Mouse (Mus musculus) lung, postnatal 10 days (tissue): ENCODE results near the gene Nphp3.

Experiments
- DNase-seq: peaks from one replicate; pipeline ENCODE4 v3.0.0; 2021

The Nphp3 gene

DNA sequence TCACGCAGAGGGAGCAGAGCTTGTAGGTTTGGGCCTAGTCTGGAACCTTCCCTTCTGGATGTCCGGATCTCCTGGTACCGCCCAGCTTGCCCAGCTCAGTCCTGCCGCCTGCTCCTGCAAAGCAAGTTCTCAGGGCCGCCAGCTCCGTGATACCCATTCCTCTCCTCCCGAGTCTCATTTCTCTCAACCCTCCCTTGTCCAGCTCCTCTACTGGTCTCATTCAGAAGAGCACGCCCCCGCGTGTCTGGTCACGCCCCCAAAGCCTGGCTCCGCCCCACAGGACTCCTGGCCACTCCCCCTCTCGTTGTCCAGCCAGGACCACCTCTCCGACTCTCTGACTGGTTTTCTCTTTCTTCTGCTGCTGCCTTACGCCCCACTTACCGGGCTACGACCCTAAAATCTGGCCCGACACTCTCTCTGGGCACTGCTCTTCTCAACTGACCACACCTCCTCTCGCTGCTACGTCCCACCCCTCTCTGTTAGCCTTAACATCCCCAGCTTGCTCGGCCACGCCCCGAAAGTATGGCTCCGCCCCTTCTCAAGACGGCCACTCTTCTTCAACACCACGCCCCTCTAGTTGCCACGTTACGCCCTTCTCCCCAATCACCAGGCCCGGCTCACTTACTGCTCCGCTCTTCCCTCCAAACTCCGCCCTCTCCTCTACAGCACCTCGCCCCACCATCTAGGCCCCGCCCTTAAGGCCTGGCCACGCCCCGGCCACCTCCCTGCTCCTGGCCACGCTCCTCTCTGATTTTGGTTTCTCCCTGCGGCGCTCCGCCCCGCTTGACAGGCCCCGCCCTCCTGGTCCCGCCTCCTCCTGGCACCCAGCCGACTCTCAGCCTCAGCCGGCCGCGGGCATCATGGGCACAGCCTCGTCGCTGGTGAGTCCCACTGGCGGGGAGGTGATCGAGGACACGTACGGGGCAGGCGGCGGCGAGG lies at the start of gene Nphp3:
Gene Nphp3 (plus strand): TSS at position 624 of the 939 bp plus-strand sequence.
- peak; percentile 100 for DNase-seq

DNA sequence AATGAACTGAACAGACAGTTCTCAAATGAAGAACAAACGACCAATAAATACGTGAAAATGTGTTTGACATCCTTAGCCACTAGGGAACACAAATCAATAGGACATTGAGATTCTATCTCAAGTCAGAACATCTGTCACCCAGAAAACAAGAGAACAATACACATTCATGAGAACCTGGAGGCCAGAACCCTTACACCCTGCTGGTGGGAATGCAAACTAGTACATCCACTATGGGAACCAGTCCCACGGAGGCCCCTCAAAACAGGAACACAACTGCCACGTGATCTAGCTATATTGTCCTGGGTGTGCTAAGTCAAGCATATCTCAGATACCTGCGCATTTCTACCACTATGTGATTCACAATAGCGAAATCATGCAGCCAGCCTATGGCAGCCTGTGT lies 43.6 kb upstream of the Nphp3 start:
- no peak for DNase-seq

DNA sequence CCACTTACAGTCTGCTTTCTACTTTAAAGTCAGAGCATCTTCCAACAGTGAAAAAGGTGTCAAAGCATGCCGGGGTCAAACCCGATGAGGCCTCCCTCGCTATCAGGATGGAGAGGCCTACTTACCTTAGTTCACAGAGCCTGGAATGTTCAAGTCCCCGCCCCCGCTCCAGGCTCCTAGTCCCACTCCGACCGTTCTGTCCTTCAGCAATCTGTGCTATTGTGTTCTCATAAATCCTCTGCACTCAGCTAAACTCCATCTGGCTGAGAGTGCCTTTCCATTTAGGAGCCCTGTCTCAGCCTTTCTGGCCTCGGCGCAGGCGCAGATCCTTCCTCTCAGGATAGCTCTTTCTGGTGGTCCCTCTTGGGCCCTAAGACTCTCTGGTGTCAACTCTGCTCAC lies 42.4 kb upstream of the Nphp3 start:
- no peak for DNase-seq

DNA sequence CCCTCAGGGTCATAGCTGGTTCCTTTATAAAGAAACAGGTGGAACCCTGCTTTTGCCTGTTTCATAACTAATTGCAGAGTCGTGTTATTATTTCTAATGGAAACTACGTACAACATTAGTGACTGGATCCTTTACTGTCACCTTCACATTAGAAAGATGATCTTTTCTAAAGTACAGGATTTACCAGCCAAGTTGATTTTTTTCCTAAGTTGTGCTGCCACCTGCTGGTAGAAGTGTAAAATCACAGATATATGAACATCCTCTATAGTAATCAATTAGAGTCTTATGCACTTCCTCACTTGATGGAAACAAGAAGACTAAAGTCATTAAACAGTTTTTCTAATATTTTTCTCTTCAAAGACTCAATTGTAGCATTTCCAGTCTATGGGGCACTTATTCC lies 5.8 kb upstream of the Nphp3 start:
- DNase-seq, result peak; percentile 62

DNA sequence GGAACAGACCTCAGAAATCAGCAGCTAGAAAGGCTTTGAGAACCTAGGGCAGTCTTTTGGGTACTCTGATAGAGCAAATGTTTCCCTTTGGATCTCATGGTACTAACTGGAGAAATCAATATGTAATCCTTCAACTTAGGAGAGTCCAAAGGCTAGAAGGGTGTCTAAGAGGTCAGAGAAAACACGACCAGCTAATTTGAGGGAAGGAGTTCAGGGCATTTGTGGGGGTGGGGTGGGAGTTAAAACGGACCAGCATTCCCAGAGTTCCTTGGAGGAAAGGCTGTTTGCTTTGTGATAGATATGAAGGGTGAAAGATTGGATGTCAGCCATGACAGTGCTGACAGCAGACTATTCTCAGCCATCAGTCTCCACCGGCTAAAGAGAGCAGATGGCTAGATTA lies 1.7 kb upstream of the Nphp3 start:
- DNase-seq, result no peak

DNA sequence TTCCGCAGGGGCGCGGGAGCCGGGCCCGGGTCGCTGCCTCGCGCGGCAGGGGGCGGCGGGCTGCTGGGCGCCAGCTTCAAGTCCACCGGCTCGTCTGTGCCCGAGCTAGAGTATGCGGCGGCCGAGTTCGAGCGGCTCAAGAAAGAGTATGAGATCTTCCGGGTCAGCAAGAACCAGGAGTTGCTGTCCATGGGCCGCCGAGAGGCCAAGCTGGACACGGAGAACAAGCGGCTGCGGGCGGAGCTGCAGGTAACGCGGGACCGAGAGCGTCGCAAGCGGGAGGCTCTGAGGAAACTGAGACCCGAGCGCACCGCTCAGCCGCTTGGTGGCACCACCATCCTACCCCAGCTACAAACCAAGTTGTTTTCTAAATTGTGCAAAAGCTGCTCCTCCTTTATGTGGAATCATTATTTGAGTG lies 578 bp downstream of the Nphp3 start:
- DNase-seq, result peak; percentile 77

DNA sequence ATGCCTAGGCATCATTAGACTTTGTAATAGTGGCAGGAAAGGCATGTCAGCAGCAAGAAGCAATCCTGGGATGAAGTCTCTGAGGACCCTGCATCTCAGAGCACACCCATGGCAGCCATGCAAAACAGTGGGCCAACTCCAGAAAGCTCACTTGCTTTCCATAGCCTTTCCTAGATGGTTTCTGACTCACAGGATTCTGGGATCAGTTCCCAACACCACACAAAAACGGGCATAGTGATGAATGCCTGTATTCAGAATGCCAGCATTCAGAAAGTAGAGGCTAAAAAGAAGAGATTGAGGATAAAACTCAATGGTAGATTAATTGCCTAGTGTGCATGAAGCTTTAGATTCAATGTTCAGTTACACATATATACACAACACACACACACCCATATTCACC lies 12.2 kb downstream of the Nphp3 start:
- no peak for DNase-seq

DNA sequence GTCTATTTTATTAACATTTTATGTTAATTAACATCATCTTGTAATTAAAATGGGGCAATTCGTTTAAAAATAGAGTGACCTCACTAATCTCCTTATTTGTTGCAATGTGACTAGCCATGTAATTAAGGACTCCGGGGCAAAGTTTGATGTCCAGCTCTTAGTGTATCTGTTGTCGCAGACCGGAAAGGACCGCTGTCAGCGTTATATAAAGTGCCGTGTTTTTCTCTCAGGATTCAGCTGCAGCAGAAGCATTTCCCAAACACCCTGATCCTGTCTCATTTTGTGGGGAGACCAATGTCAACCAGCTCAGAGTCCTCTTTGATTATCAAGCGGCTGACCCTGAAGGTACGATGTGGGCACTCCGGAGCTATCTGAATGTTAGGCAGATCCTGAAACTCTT lies 18.7 kb downstream of the Nphp3 start:
- no peak for DNase-seq

DNA sequence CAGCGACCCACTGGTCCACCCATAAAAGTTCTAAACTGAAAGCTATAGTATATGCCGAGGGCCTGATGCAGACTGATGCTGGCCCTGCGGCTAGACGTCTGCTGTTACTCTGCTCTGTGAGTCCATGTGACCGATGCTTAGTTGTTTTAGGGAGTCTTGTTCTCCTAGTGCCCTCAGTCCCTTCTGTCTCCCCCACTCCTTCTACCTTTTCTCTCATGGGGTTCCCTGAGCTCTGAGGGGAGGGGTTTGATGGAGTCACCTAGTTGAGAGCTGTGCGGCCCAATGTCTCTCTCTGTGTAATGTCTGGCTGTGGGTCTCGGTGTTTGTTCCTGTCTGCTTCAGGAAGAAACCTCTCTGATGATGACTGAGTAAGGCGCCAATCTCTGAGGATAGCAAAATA lies 24.8 kb downstream of the Nphp3 start:
- DNase-seq, result no peak

DNA sequence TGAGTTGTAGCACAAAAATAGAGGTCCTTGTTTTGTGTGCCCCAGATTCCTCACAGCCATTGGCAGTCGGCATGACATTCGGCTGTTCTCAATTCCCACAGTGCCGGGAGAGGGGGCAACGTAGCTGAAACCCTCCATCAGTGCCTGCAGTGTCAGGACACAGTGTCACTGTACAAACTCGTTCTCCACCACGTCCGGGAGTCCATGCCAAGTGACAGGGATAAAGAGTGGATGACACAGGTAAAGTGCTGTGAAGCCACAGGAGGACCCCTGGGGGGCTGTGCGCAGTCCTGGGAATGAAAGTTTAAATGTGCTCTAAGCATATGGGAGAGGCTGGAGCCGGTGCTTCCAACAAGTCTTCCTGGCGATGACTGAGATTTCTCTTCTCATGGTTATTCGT lies 27.5 kb downstream of the Nphp3 start:
- DNase-seq, result no peak

DNA sequence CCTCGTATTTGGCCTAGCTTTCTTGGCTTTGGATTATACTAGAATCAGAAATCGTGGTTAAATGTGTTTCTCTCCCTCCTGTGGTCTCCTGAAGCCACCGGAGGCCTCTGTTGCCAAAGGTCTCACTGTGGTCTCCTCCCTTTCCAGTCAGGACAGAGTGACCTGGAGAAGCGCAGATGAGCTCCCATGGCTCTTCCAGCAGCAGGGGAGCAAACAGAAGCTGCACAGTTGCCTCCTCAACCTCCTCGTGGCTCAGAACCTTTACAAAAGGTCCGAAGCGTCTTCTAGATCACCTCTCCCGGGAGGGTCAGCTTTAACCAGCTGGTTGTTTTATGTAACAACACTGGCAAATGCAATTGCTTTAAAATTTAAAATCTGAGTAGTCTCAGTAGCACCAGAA lies 31.9 kb downstream of the Nphp3 start:
- no peak for DNase-seq

DNA sequence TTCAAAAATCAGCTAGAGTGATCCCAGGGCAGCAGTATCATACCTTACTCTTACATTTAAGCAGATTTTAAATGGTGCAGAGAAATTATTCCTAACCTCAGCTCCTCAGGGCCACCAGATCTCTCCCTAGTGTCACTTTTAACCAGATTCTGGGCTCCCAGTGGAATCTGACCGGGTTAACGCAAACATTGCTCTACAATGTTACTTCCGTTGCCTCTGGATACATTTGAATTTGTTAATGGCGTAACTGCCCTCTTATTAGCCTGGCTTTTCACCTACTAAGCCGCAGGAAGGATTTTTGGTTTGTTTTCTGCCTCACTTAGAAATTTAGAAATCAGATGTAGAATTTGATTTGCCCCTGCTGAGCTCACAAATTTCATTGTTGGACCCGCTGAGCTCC lies 32.4 kb downstream of the Nphp3 start:
- DNase-seq, result no peak

DNA sequence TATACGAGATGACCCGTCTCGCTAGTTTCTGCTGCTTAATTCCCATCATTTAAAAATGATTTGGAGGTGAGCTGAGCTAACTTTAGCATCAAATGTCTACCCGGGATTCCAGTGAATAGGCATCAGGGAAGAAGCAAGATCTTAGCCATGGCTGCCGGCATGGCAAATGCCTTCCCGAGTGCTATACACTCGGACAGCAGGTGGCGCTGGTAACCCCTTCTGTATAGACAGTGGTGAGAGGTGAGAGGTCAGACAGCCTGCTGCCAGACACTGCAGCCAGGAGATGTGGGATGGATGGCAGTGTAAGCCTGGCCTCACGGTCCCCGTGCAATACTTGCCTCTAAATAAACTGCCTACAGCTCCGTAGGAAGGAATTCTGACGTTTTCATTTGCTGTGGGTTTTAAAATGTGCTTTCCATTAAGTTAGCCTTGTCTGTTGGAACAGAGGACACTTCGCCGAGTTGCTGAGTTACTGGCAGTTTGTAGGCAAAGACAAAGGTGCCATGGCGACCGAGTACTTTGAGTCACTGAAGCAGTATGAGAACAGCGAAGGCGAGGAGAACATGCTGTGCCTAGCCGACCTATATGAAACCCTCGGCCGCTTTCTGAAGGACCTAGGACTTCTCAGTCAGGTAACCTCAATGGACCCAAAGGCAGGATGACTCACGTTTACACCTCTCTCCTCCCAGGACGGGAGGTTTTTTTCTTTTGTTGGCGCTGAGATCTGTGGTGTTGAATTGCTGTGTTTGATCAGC lies 33.1 kb downstream of the Nphp3 start:
- DNase-seq, result peak; percentile 86

DNA sequence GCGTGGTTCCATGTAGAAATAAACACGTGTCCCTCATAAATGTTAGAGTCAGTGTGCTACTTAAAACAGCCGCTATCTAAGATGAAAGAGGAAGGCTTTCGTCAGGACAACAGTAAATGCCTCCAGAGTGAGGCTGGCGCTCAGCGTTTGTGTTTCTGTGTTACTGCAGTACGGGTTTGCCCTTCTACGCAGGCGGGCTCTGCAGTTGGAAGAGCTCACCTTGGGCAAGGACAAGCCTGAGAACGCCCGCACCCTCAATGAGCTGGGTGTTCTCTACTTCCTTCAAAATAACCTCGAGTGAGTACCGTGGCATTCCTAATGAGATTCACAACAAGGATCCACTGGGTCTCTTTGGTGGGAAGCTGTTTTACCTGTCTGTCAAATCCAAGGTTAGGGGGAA lies 35.9 kb downstream of the Nphp3 start:
- DNase-seq, result no peak

DNA sequence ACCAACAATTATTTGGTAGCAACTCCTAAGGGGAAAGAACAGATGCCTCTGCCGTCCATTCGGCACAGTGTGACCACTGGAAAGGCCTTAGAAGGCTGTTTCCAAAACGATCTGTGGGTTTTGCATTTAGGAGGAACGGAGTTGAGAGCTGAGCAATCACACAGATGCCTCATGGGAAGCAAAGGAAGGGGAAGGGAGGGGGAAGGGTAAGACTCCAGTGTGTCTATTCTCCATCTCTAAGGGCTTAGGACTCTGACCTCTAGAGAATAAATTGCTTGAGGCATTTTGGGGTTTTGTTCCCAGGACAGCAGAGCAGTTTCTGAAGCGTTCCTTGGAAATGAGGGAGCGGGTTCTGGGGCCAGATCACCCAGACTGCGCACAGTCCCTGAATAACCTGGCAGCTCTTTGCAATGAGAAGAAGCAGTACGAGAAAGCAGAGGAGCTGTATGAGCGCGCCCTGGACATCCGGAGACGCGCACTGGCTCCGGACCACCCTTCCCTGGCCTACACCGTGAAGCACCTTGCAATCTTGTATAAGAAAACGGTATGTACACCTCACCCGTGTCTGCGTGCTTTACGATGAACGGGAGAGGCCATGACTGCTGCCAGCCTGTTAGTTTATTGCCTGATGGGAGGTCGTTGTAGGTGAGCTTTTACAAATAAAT lies 36.8 kb downstream of the Nphp3 start:
- DNase-seq, result no peak

DNA sequence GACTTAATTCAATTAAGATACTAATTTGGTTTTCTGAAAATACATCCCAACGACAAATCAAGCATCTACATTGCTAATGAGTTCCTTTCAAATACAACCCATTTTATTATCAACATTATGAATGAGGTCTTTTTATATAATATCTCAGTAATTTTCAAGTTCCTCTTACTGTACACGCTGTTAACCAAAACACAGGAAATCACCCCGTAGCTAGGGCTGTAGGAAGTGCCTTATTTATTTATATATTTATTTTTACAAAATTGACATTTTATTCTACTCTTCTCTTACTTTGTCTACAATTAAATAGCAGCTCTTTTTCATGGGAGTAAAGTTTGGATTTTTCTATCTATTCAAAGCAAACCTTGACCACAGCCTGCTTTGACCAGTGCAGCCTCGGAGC lies 37.4 kb downstream of the Nphp3 start:
- DNase-seq, result no peak

DNA sequence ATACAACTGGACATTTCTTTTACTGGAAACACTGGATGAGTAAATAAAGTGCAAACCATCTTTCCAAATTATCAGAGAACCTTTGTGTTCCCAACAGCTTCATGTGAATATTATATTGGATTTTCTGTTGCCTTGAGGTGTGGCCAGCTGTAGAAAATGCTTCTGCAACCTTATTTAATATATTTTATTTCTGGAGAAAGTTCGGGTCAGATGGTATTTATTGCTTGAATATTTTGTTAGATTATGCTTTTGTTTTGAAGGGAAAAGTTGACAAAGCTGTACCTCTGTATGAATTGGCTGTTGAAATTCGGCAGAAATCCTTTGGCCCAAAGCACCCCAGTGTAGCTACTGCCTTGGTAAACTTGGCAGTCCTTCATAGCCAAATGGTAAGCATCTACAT lies 38.0 kb downstream of the Nphp3 start, which contains the start of gene Gm28305:
Gene Gm28305 (plus strand): TSS at position 301 of the 400 bp plus-strand sequence.
- DNase-seq, result no peak

DNA sequence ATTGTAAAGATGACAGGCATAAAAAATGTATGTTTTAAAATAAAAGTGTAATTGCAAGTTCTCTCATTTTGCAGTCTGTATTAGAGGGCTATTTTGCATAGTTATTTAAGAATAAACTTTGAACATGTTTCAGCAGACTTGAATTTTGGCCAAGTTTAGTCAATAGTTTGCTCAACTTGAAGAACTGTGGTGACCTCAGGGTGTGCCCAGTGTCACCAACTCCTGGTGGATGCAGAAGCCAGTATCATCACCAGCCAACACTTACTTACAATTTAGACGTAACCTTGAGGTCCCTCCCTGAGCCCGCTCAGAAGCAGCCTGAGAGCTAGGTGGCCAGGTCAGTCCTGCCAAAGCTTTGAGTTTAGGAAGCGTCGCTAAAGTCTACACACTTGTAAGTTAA lies 41.3 kb downstream of the Nphp3 start:
- DNase-seq, result no peak

DNA sequence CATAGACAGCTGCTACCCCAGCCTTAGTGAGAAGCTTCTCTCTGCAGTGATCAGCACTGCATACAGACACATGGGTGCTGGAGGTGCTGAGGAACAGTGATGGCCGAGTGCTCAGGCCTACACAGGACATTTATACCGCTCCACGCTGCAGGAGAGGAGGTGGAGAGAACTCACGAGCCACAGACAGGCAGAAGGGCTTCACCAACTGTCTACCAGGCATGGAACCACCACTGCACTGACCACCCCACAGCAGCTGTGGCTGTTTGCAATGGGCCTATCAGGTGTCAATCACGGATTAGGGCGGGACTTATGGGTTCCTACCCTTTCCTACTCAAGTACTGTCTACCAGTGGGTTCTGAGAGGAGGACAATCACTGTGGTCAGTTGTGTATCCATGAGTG lies 48.7 kb downstream of the Nphp3 start:
- DNase-seq, result no peak

DNA sequence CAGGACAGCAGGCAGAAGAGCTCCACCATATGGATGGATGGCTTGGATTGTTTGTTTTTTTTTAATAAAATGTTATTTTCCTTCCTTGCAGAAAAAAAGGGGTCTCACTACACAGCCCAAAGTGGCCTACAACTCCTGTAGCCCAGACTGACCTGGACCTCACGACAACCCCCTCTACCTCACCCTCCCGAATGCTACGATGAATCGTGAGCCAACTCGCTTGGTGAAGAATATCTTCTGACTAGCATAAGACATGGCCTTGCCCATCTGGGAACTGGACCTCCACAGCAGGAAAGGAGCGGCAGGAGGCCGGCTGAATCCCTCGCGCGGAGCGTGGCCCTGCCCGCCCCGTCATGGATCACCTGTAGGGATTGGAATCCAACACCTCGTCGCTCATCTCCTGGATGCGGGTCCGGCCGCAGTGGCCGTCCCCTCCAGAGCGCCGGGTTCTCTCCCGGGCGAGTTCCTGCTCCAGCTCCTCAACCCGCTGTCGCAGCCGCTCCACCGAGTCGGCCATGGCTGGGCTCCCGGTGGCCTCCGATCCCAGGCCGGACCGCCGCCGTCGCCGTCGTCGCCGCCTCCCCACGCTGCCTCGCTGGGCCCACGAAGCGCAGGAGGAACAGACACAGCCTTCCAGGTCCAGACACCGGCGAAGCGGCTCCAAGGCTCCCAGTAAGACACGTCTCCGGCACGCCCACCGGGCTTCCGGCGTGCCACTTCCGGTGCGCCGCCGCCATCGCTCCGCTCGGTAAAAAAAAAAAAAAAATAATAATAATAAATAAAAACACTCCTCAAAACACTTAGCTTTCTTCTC lies 60.3 kb downstream of the Nphp3 start, which contains the start of gene Uba5:
Gene Uba5 (minus strand): TSS at position 705 of the 814 bp plus-strand sequence.
- DNase-seq, result peak; percentile 80

DNA sequence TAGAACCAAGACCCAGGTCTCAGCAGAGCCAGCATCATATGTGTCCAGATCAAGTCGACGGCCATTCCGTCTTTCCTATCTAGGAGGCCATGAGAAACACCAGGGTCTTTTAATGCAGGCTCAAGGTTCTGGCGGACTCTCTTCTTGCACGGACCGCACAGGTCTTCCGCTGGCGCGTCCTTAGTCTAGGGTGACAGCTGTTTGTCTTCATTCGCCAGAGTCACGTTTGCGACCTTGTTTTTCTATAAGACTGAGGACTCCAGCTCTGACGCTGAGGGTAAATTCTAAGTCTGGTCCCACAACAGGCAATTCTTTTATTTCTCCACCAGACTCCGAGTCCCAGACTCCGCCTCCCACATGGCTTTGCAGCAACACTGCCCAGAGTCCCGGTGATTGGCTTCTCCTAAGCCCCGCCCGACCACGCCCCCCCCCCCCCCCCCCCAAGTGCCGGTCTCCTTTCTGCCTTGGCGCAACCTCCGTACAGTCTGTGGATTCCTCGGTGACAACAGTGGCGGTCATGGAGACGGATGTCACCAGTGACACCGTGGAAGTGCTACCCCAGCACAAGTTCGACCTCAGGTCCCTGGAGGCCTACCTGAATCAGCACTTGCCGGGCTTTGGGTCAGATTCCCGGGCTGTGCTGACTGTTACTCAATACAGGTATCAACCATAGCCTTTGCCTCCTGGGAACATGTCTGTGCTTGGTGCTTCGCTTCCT lies 61.1 kb downstream of the Nphp3 start, which contains the start of gene Acad11:
Gene Acad11 (plus strand): TSS at position 134 of the 718 bp plus-strand sequence.
- DNase-seq, result peak; percentile 90

DNA sequence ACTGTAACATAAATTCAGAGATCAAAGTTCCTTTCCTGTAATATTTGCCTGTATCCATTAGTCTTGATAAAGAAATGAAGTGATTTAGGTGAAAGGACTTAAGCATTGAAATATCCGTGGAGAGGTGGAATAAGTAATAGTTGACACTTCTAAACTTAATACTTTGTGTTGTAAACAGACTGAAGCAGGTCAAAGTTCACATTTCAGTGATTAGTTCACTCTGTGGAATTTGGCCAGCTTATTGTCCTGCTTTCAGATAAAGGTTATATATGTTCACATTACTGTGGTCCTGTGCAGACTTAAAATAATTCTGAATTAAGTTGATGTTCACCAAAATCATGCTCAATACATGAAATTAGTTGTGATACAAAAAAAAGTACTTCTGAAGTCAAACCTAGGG lies 62.2 kb downstream of the Nphp3 start:
- no peak for DNase-seq
